Comparison of ENCODE assay signal across 21 mouse cellular contexts in the genomic region with DNA sequence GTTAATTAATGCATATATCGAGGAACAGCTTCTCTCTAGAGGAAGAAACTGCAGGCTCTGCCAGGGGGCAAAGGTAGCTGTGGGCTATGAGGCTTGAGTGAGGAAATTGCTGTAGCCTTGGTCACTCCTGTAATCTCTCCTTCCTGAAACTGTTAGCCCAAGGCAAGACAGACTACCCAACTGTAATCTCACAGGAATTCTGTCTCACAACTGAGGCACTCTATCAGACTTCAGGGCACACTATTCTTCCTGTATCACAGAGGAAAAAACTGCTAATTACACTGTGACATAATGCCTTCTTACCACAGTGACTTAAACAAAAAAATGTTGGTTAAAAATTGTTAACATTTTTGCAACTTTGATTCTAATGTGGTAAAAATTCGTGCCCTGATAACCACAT. TPM values are rescaled to one million over a fixed set of nuclear protein-coding genes. Genes with fewer than 3 reads are reported as not detected.
DNase-seq lines count a peak whose midpoint lies in the region; ATAC-seq and TF ChIP-seq lines count a peak whose summit lies in the region.
"Had no signal": no experiment of that assay in that cellular context is flagged by ENCODE, and none has a peak within 500 bp of the region (broad histone marks: within the 10 kb centered on the region; RNA-seq: fewer than 3 reads in every experiment).

No protein-coding gene starts in this region.

- WGBS in kidney, embryonic 14.5 days = 96% methylated on average over 2 of the region's 2 CpGs
- 63% methylated on average over 2 of the region's 2 CpGs for WGBS in intestine, postnatal 0 days

- no peak overlapping the region for H3K27ac ChIP-seq in kidney, embryonic 14.5 days (ENCODE audit: low read depth, low read length)
- no peak overlapping the region for H3K27ac ChIP-seq in intestine, postnatal 0 days (ENCODE audit: low read depth, low read length)
- H3K27ac ChIP-seq: embryonic facial prominence, embryonic 10.5 days; forebrain, embryonic 10.5 days; heart, adult 2 months; heart, embryonic 15.5 days; hindbrain, embryonic 10.5 days; hindbrain, embryonic 14.5 days had no signal

- peak; percentile 4 for DNase-seq in kidney, adult 11 months
- DNase-seq in 416B (ENCODE audit: low read depth) = peak; percentile 56
- DNase-seq in kidney, postnatal 14 days = peak; percentile 33
- DNase-seq in spleen, postnatal 4 days (ENCODE audit: low spot score in 2 of 2) = no peak
- no peak for DNase-seq in urinary bladder, postnatal 36 days (ENCODE audit: low spot score in 2 of 2)
- DNase-seq: adrenal gland, adult 2 months; adrenal gland, postnatal 36 days; cerebellum, adult 2 months; cerebellum, postnatal 10 days; gastrocnemius, postnatal 10 days; heart, adult 2 months had no signal

- peaks cover 80% of the 10 kb centered on the region for H3K36me3 ChIP-seq in kidney, embryonic 14.5 days (ENCODE audit: control insufficient read depth, insufficient read depth, low read length)
- 0 out of 2 replicates have a peak, but pooled peaks cover 7% of the 10 kb centered on the region for H3K36me3 ChIP-seq in intestine, postnatal 0 days (ENCODE audit: control insufficient read depth, insufficient read depth)

- H3K9me3 ChIP-seq in kidney, embryonic 14.5 days (ENCODE audit: control insufficient read depth, low read length) = no peaks in the 10 kb centered on the region
- no peaks in the 10 kb centered on the region for H3K9me3 ChIP-seq in intestine, postnatal 0 days (ENCODE audit: control insufficient read depth)
- H3K9me3 ChIP-seq: embryonic facial prominence, embryonic 10.5 days; forebrain, embryonic 10.5 days; heart, embryonic 15.5 days; hindbrain, embryonic 10.5 days had no signal

- H3K4me1 ChIP-seq in kidney, embryonic 14.5 days (ENCODE audit: control insufficient read depth, insufficient read depth, low read length) = no peaks in the 10 kb centered on the region
- H3K4me1 ChIP-seq in intestine, postnatal 0 days (replicated peaks; ENCODE audit: control insufficient read depth, insufficient read depth, low read length) = no peaks in the 10 kb centered on the region
- H3K4me1 ChIP-seq: embryonic facial prominence, embryonic 10.5 days; forebrain, embryonic 10.5 days; heart, embryonic 15.5 days; hindbrain, embryonic 10.5 days had no signal

- no peak overlapping the region for H3K4me3 ChIP-seq in kidney, embryonic 14.5 days (ENCODE audit: low read length)
- H3K4me3 ChIP-seq in intestine, postnatal 0 days (ENCODE audit: low read depth, low read length) = no peak overlapping the region
- H3K4me3 ChIP-seq: embryonic facial prominence, embryonic 10.5 days; forebrain, embryonic 10.5 days; heart, adult 2 months; heart, embryonic 15.5 days; hindbrain, embryonic 10.5 days had no signal

- no peak overlapping the region for H3K9ac ChIP-seq in kidney, embryonic 14.5 days (ENCODE audit: low read depth, low read length)
- H3K9ac ChIP-seq in intestine, postnatal 0 days (ENCODE audit: low read depth, low read length) = no peak overlapping the region
- H3K9ac ChIP-seq: heart, embryonic 15.5 days; hindbrain, embryonic 14.5 days had no signal

- no peaks in the 10 kb centered on the region for H3K27me3 ChIP-seq in kidney, embryonic 14.5 days (ENCODE audit: control insufficient read depth, insufficient read depth, low read length)
- H3K27me3 ChIP-seq in intestine, postnatal 0 days (replicated peaks; ENCODE audit: control insufficient read depth, insufficient read depth, low read length) = no peaks in the 10 kb centered on the region
- H3K27me3 ChIP-seq: heart, embryonic 15.5 days had no signal

- TF ChIP-seq CTCF in intestine, postnatal 0 days (IDR thresholded peaks at IDR 0.05; ENCODE audit: low read depth) = no peak

- ATAC-seq in kidney, embryonic 14.5 days (ENCODE audit: low FRiP score, low TSS enrichment) = no peak
- 0 out of 2 replicates have a peak, but pooled peaks have one; percentile 41 for ATAC-seq in intestine, postnatal 0 days
- no peak for ATAC-seq in megakaryocyte progenitor cell, adult 5-6 weeks (replicated peaks; ENCODE audit: poor library complexity)
- ATAC-seq: forebrain, embryonic 14.5 days had no signal

- H3K4me2 ChIP-seq in kidney, embryonic 14.5 days (replicated peaks; ENCODE audit: low read depth, low read length) = no peak overlapping the region
- H3K4me2 ChIP-seq in intestine, postnatal 0 days (replicated peaks; ENCODE audit: low read depth) = no peak overlapping the region
- H3K4me2 ChIP-seq: heart, embryonic 11.5 days; heart, embryonic 15.5 days; hindbrain, embryonic 14.5 days had no signal

RNA-seq across cellular contexts. Expression of a gene that starts 35.9 kb away (rescaled TPM):
- 114 and 144 TPM in 2 replicates for polyA plus RNA-seq in kidney, embryonic 14.5 days (2014; fragmentation: Nextera tagmentation; extraction: Ambion mirVana)
- polyA plus RNA-seq in intestine, postnatal 0 days (2015; fragmentation: Nextera tagmentation; extraction: Ambion mirVana) = 38.7 and 40.7 TPM in 2 replicates
- 262 and 287 TPM in 2 replicates for total RNA-seq in megakaryocyte progenitor cell, adult 5-6 weeks (2015)
- 166 and 170 TPM in 2 replicates for total RNA-seq in megakaryocyte progenitor cell, adult 5-6 weeks (2017)

Comparison
In these comparisons a context has a peak if more than half of its experiments do, and no peak if none do; other contexts are left out.
1. DNase-seq: peak in kidney, adult 11 months (single experiment), 416B (single experiment) and kidney, postnatal 14 days (single experiment); none in spleen, postnatal 4 days (0 of 2) and urinary bladder, postnatal 36 days (0 of 2).